Mouse (Mus musculus) forebrain, embryonic 12.5 days (tissue): ENCODE data around the gene Gprc5c. TPM values are rescaled to one million over a fixed set of nuclear protein-coding genes. Genes with fewer than 3 reads are reported as not detected.

ENCODE experiments used
- ATAC-seq: fragments of 200-750 bp; cut with Nextera tagmentation; 2 replicates; pipeline ENCODE4 v1.8.0; 2017; ENCODE audit warnings: moderate TSS enrichment; ENCODE audit not compliant: low FRiP score
- H3K27ac ChIP-seq: fragments of 300-500 bp; sonication (generic); 2 replicates; pipeline ENCODE4 v1.5.1; 2016; ENCODE audit warnings: mild to moderate bottlenecking
- H3K27me3 ChIP-seq: fragments of 300-500 bp; sonication (generic); 2 replicates; pipeline ENCODE4 v1.6.1; 2016; ENCODE audit warnings: mild to moderate bottlenecking
- H3K36me3 ChIP-seq: fragments of 300-500 bp; sonication (generic); replicated peaks from 2 replicates; pipeline ENCODE4 v1.6.1; 2016; ENCODE audit warnings: mild to moderate bottlenecking
- H3K4me1 ChIP-seq: fragments of 300-500 bp; sonication (generic); 2 replicates; pipeline ENCODE4 v1.6.1; 2016
- H3K4me2 ChIP-seq: fragments of 300-500 bp; sonication (generic); 2 replicates; pipeline ENCODE4 v1.6.1; 2016; ENCODE audit warnings: mild to moderate bottlenecking, moderate library complexity
- H3K4me3 ChIP-seq: fragments of 300-500 bp; sonication (generic); replicated peaks from 2 replicates; pipeline ENCODE4 v1.5.1; 2016; ENCODE audit warnings: mild to moderate bottlenecking
- H3K9ac ChIP-seq: fragments of 300-500 bp; sonication (generic); 2 replicates; pipeline ENCODE4 v1.6.1; 2016; ENCODE audit warnings: mild to moderate bottlenecking
- H3K9me3 ChIP-seq: fragments of 300-500 bp; sonication (generic); 2 replicates; pipeline ENCODE4 v1.6.1; 2016
- WGBS: fragments of 180-500 bp; shearing (Covaris S2); methylation state at CpG from one replicate; pipeline ENCODE4 v1.1.7; 2016; 5-methylcytosine and 5-hydroxymethylcytosine counted together
- polyA plus RNA-seq: library from polyadenylated mRNA; unstranded; fragments of >200 nt; fragmentation: Nextera tagmentation; extraction: Ambion mirVana; gene quantifications from 2 replicates; pipeline ENCODE4 v1.2.1, GENCODE M21; 2016

Gprc5c gene
- polyA plus RNA-seq, 1 experiment from 2014 or later, result 10.8 TPM

DNA sequence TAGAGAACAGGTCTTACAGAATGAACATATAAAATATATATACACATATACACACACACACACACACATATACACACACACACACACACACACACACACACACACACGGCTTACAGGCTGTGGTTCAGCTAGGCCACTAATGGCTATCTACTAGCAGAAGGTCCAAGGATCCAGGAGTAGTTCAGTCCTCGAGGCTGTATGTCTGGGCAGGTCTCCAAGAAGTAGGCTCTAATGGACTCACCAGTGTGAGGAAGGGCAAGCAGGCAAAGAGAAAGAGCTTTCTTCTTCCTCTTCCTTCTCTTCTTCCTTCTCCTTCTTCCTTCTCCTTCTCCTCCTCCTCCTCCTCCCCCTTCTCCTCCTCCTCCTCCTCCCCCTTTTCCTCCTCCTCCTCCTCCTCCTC lies 10.1 kb downstream of the Gprc5c start:
- H3K36me3 ChIP-seq, result no peaks in the 10 kb centered on the region
- no peaks in the 10 kb centered on the region for H3K9me3 ChIP-seq
- no peaks in the 10 kb centered on the region for H3K4me1 ChIP-seq
- no peaks in the 10 kb centered on the region for H3K27me3 ChIP-seq
- 79% methylated on average over 2 of the region's 2 CpGs for WGBS
- H3K27ac ChIP-seq, result no peak overlapping the region
- H3K4me2 ChIP-seq, result no peak overlapping the region
- no peak overlapping the region for H3K4me3 ChIP-seq
- no peak for ATAC-seq
- no peak overlapping the region for H3K9ac ChIP-seq

DNA sequence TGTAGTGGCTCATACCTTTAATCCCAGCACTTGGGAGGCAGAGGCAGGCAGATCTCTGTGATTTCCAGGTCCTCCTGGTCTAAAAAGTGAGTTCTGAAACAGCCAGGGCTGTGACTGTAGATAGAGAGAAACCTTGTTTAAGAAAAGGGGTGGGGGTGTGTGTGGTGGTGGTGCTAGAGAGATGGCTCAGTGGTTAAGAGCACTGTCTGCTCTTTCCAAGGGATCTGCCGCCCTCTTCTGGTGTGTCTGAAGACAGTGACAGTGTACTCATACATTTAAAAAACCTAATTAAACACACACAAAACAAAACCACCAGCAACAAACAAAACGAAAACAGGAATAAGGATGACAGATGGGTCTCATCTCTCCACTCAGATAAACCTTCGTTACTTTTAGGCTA lies 11.7 kb downstream of the Gprc5c start:
- H3K9ac ChIP-seq, result no peak overlapping the region
- peaks cover 6% of the 10 kb centered on the region; the same call in 1 of the 2 replicates for H3K4me1 ChIP-seq
- H3K9me3 ChIP-seq, result no peaks in the 10 kb centered on the region
- no peaks in the 10 kb centered on the region for H3K27me3 ChIP-seq
- H3K36me3 ChIP-seq, result no peaks in the 10 kb centered on the region
- WGBS, result 86% methylated on average over 3 of the region's 3 CpGs
- H3K4me3 ChIP-seq, result no peak overlapping the region
- H3K27ac ChIP-seq, result no peak overlapping the region
- ATAC-seq, result no peak
- no peak overlapping the region for H3K4me2 ChIP-seq

DNA sequence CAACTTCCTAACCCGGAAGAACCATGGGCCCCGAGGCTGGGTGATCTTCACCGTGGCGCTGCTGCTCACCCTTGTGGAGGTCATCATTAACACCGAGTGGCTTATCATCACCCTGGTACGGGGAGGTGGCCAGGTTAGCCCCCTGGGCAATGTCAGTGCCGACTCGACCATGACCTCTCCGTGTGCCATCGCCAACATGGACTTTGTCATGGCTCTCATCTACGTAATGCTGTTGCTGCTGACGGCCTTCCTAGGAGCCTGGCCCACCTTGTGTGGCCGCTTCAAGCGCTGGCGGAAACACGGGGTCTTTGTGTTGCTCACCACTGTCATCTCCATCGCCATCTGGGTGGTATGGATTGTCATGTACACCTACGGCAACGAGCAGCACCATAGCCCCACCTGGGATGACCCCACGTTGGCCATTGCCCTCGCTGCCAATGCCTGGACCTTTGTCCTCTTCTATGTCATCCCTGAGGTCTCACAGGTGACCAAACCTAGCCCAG lies 13.0 kb downstream of the Gprc5c start:
- Histone ChIP-seq H3K27me3 (no peaks in the 10 kb centered on the region), H3K4me1 (peaks cover 6% of the 10 kb centered on the region; the same call in 1 of the 2 replicates), H3K9me3 (no peaks in the 10 kb centered on the region), H3K9ac (no peak overlapping the region), H3K4me2 (no peak overlapping the region), H3K36me3 (no peaks in the 10 kb centered on the region), H3K4me3 (no peak overlapping the region), H3K27ac (no peak overlapping the region)
- WGBS, result 95% methylated on average over 21 of the region's 21 CpGs
- ATAC-seq, result no peak

DNA sequence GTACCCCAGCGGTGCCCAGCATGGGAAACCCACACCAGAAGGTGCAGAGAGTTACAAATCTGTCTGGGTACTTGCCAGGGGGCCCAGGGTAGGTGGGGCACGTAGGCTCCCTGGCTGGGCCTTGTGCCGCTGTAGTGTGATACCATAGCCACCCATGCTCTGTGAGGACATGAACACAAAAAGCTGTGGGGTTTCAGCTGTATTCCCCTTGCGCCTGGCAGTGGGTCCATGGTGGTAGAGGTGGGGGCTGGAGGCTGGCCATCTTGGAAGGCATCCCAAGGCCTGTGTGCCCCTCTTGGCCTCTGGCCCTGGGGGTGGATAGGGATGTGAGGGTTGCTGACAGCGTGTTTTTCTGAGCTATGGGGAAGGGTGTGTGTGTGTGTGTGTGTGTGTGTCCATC lies 15.0 kb downstream of the Gprc5c start:
- H3K27ac ChIP-seq, result no peak overlapping the region
- 85% methylated on average over 5 of the region's 5 CpGs for WGBS

DNA sequence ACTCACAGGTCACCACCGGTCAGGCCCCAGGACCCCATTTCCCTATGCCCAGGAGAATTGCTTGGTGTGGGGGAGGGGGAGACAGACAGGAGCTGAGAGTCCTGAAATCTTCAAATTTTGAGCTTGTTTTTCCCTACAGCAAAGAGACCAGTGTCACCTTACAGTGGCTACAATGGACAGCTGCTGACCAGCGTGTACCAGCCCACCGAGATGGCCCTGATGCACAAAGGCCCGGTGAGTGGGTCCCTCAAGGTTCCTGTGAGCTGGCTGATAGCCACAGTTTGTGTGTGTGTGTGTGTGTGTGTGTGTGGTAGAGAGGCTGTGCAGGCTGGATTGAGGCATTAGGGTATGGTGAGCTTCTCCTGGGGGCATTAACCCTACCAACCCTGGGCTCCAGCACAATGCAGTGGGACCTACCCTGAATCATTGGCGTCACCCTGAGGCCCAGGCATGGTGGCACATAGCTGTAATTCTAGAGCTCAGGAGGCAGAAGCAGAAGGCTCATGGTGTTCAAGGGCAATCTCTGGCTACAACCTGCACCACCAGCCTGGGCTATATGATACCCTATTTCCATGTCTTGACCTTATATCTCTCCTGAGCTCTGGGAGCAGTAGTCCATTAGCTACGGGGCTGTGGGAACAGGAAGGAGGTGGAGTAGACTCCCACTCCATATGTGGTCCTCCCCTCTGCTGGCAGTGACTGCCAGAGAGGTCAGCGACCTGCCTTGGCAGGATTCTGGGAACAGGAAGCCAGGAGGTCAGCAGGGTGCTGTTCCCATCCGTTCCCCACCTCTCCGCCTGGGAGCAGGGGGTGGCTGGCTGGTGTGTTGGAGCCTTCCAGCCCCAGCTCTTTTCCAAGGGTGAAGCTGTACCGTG lies 15.8 kb downstream of the Gprc5c start:
- Histone ChIP-seq H3K27me3 (no peaks in the 10 kb centered on the region), H3K9ac (no peak overlapping the region), H3K36me3 (no peaks in the 10 kb centered on the region), H3K27ac (no peak overlapping the region), H3K4me1 (peaks cover 6% of the 10 kb centered on the region; the same call in 1 of the 2 replicates), H3K9me3 (no peaks in the 10 kb centered on the region), H3K4me3 (no peak overlapping the region), H3K4me2 (no peak overlapping the region)
- 70% methylated on average over 10 of the region's 10 CpGs for WGBS
- ATAC-seq, result no peak

More for the DNA sequence above, 15.0 kb downstream of the Gprc5c start:
- no peak for ATAC-seq
- Histone ChIP-seq H3K4me1 (peaks cover 6% of the 10 kb centered on the region; the same call in 1 of the 2 replicates), H3K4me3 (no peak overlapping the region), H3K9ac (no peak overlapping the region), H3K36me3 (no peaks in the 10 kb centered on the region), H3K9me3 (no peaks in the 10 kb centered on the region), H3K4me2 (no peak overlapping the region), H3K27me3 (no peaks in the 10 kb centered on the region)

DNA sequence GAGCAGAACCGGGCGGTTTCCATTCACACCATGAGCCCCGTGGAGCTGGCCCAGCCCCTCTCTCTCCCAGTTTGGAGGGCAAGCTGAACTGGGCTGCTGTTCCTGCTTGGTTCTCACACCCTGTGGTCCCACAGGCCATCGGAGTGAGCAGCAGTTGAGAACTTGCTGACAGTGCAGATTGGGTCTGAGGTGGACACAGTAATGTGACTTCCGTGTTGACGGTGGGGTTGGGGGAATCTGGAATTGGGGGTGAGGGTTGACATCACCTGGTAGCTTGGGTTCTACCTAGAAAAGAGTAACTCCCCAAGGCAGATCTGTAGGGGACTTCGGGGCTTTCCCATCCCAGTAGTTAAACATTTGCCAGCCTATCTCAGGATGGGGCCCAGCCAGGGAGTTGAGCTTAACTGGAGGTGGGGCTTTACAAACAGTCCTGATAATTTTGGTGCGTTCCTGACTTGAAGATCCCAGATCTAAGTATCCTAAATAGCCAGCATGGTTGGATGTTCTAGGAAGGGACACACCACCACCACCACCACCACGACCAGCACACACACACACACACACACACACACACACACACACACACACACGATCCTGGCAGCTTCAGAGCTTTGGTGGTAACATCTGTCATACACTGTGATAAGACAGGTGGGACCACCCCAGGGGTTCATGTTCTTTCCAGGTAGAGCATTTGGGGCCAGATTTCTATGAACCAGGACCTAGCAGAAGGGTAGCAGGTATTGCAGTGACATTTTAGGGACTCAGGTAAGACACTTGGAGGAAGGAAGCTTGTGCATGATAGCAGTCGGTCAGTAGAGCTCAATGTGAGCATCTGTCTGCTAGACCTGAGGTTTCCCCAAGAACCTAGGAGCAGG lies 16.6 kb downstream of the Gprc5c start:
- Histone ChIP-seq H3K4me3 (no peak overlapping the region), H3K9ac (no peak overlapping the region), H3K4me2 (no peak overlapping the region), H3K9me3 (no peaks in the 10 kb centered on the region), H3K36me3 (no peaks in the 10 kb centered on the region), H3K4me1 (peaks cover 6% of the 10 kb centered on the region; the same call in 1 of the 2 replicates), H3K27me3 (no peaks in the 10 kb centered on the region), H3K27ac (no peak overlapping the region)
- no peak for ATAC-seq
- 82% methylated on average over 11 of the region's 11 CpGs for WGBS

DNA sequence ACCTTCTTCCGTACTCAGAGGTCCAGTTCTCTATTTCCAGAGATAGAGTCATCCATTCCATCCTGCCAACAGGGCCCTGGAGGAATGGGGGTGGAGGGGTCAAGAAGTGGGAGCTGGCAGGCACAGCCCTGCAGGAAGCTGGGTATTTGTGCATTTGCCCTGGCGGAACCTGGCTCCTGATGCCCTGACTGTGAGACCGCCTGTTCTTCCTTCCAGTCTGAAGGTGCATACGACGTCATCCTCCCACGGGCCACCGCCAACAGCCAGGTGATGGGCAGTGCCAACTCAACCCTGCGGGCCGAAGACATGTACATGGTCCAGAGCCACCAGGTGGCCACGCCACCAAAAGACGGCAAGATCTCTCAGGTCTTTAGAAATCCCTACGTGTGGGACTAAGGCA lies 17.3 kb downstream of the Gprc5c start:
- Histone ChIP-seq H3K36me3 (no peaks in the 10 kb centered on the region), H3K4me1 (peaks cover 12% of the 10 kb centered on the region), H3K9ac (no peak overlapping the region), H3K4me3 (no peak overlapping the region), H3K27me3 (no peaks in the 10 kb centered on the region), H3K9me3 (no peaks in the 10 kb centered on the region), H3K4me2 (no peak overlapping the region), H3K27ac (no peak overlapping the region)
- WGBS, result 93% methylated on average over 12 of the region's 12 CpGs
- ATAC-seq, result no peak

DNA sequence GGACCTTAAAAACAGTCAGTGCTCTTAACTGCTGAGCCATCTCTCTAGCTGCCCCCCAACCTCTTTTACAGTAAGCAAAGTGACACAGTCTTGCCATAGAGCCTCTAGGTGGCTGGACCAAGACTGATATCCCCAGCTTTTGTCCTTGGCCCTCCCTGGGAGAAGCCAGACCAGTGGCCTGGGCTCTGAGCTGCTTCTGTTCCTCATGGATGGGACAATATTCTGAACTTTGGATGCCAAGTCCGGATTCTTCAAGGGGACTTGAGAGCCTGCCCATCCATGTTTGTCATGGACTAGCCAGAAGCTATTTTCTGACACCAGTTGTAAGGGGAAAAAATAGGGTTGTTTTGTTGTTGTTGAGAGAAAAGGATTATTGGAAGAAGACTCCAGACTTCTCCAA lies 18.8 kb downstream of the Gprc5c start:
- no peak for ATAC-seq
- Histone ChIP-seq H3K9ac (no peak overlapping the region), H3K4me2 (no peak overlapping the region), H3K4me1 (peaks cover 18% of the 10 kb centered on the region), H3K27ac (no peak overlapping the region), H3K9me3 (no peaks in the 10 kb centered on the region), H3K36me3 (no peaks in the 10 kb centered on the region), H3K4me3 (no peak overlapping the region), H3K27me3 (no peaks in the 10 kb centered on the region)
- WGBS, result 98% methylated on average over 1 of the region's 1 CpGs

DNA sequence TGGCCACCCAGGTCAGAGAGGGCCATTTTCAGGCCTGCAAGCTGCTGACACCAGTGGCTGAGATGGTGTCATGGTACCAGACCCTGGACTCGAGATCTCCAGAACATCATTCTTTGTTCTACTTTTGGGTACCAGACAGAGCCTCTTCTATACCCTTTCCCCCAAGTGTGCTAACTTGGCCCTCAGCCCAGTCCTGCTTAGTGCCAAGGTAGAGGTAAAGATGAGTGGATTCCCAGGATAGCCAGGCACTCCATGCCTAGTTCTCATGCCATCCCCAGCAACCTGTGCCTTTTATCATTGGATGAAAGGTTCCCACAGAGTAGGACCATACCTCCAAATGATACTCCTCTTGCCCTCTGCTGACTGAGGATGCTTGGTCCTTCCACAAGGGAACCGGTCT lies 20.6 kb downstream of the Gprc5c start:
- Histone ChIP-seq H3K27me3 (no peaks in the 10 kb centered on the region), H3K4me2 (no peak overlapping the region), H3K9me3 (no peaks in the 10 kb centered on the region), H3K27ac (no peak overlapping the region), H3K4me3 (no peak overlapping the region), H3K36me3 (no peaks in the 10 kb centered on the region), H3K9ac (no peak overlapping the region), H3K4me1 (peaks cover 32% of the 10 kb centered on the region)
- 94% methylated on average over 2 of the region's 2 CpGs for whole genome bisulfite sequencing
- ATAC-seq, result no peak

DNA sequence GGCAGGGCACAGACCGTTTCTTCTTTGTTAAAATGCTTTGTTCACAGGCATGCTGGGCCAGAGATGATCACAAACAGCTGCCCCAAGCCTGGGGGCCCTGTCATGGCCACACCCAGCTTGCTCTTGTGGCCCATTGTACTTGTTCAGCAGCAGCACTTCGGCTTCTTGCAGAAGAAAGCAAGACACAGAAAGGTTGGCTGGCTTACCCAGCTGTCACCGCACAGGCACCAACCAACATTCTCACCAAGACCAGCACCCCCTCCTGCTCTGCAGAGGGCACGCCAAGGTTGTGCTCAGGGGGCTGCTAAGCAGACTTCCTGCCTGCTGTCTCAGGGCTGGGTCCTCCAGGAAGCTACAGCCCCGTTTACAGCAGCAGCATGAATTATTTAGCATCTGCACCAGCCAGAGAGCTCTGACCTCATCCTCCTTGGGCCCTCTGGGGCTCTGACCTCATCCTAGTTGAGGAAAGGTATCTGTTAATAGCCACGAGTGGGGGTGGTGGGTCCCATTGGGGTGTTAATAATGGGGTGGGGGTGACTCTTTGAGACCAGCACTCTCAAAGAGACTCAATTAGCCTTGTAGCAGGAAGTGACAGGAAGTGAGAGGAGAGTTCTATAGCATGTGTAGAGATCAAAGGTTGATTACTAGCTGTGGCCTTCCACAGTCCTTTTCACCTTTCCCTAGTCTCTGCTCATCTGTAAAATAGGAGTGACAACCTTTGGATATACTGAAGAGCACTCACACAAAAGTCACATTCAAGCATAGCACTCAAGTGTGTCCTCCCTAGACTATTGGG lies 22.3 kb downstream of the Gprc5c start:
- Histone ChIP-seq H3K4me3 (no peak overlapping the region), H3K27ac (peak overlapping the region; percentile 42), H3K4me1 (peaks cover 27% of the 10 kb centered on the region), H3K36me3 (no peaks in the 10 kb centered on the region), H3K9me3 (no peaks in the 10 kb centered on the region), H3K9ac (no peak overlapping the region), H3K27me3 (no peaks in the 10 kb centered on the region), H3K4me2 (no peak overlapping the region)
- peak; percentile 30; the same call in 1 of the 2 replicates for ATAC-seq
- WGBS, result 24% methylated on average over 6 of the region's 6 CpGs

DNA sequence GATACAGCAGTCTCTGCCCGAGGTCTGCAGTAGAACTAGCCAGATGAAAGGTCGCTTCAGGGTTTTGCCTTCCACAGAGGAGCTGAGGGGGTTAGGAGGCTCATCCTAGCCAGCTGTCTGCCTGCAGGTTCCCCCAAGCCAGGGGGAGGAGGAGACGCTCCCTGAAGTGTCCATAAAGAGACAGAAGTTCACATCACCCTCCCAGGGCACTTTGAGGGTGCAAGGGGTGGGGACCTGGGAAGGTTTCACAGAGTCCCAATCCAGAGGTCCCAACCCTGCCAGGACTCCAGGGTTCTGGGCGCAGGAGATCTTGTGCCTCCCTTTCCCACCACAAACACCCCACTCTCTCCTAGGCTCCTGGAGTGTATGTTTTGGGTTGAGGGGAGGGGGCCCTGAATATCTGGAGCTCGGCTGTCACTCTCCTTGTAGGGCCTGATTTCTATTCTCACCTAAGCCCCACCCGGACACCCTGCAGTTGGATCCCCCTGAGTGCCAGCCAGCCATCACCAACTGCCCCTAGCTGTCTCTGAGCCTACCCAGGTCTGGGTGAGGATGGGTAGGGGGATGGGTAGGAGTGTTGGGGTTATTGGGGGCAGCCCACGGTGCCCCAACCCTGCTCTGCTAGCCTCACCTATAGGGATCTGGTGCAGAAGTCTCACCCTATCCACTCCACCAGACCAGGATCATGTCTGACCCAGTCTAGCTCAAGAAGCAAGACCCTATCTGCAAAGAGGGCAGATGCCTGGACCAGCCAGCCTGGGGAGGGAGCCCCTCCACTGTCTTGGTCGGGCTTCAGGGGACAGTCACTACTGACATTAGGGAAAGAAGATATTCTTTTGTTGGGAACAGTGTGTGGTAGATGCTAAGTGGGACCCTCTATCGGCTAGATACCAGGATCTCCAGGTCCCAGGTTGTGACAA lies 23.5 kb downstream of the Gprc5c start:
- WGBS, result 62% methylated on average over 9 of the region's 9 CpGs
- no peaks in the 10 kb centered on the region for H3K36me3 ChIP-seq
- H3K9ac ChIP-seq, result no peak overlapping the region
- H3K27ac ChIP-seq, result no peak overlapping the region
- H3K4me1 ChIP-seq, result peaks cover 27% of the 10 kb centered on the region
- no peak overlapping the region for H3K4me3 ChIP-seq
- ATAC-seq, result no peak
- H3K9me3 ChIP-seq, result no peaks in the 10 kb centered on the region
- no peaks in the 10 kb centered on the region for H3K27me3 ChIP-seq
- H3K4me2 ChIP-seq, result no peak overlapping the region
